Mouse (Mus musculus) yolk sac, embryonic 10.5 days (tissue): ENCODE results near the gene Trmt44.
A peak's percentile ranks its signal among the peaks of the same experiment; 100 is the strongest.

Source experiments
- DNase-seq: peaks from one replicate; pipeline ENCODE4 v3.0.0-alpha.2; 2017; ENCODE audit warnings: low spot score

Trmt44 gene

DNA sequence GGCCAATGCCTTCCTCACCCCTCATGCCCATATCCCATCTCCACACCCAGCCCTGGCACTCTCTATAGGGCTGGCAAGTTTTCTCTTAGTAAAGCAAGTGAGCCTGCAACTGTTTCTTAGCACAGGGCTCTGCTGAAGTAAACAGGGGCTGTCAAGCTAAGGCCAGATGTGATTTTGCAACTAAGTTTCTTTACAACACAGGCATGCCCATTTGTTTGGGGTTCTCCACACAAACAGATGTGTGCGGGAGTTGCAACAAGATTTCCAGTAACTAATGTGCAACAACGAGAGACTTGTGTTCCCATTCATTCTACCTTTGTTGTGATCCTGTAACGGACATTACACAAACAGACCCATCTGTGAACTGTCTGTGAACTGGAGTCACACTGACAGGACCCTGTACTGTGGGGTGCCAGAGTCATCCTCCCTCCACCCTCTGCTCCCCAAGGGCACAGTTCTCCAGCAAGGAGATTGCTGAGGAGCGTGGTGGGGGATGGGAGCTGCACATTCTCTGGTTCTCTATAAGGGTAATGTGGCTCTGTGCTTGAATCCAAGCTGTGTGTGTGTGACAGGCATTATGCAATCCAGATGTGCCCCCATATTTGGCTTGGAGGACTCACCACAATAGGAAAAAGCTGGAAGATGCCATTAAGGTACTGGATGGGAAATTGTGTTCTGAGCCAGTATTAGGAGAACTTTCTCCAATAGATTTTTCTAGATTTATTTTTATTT lies 33.6 kb downstream of the Trmt44 start:
- no peak for DNase-seq

DNA sequence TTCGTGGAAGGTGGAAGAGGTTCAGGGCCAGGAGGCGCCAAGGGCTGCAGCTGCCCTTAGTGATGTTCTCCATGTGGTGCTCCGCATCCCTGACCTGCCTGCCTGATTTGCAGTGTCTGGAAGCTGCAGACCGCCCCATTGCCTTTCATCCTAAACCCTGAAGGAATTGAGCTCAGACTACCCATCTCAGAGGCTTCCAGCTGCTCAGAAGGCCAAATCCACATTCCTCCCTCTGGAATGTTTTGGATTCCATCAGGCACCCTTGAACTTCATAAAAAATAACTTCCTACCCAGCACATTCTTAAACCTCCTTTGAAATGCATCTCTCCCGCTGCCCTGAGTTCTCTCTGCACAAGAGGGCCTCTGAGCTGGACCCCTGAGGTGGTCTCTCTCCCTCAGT lies 34.3 kb downstream of the Trmt44 start:
- peak; percentile 40 for DNase-seq

DNA sequence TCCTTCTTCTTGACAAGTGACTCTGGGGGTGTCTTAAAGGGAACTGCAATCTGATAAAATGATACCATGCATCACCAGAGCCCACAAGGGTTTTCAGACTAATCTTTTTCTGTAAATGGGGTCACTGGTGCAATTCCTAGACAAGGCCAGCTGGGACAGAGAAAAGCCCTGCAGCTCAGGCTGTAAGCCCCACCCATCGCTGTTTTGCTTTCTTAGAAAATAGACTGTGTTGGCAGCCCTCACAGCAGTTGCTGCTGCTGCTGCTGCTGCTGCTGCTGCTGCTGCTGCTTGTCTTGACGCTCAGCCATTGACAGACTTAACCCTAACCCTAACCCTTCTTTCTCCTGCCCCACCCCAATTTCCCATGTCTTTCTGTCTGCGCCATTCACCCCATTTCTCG lies 35.3 kb downstream of the Trmt44 start:
- no peak for DNase-seq

DNA sequence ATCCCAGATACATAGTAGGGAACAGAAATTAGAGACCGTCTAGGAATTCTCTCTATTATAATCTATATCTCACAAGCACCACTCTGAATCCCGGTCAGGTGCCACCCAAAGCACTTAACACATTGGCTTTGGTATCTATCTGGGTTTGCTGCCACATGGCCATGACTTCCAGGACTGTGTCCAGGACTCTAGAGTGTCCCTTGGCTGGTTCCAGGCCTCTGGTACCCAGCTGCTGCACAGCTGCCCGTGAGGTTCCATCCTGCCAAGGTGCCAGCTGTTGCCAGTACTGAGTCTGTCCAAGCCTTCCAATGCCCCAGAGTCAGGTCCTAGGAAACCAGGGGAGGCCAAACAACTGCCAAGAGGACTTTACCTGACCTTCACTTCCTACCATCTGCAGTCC lies 36.8 kb downstream of the Trmt44 start:
- no peak for DNase-seq

DNA sequence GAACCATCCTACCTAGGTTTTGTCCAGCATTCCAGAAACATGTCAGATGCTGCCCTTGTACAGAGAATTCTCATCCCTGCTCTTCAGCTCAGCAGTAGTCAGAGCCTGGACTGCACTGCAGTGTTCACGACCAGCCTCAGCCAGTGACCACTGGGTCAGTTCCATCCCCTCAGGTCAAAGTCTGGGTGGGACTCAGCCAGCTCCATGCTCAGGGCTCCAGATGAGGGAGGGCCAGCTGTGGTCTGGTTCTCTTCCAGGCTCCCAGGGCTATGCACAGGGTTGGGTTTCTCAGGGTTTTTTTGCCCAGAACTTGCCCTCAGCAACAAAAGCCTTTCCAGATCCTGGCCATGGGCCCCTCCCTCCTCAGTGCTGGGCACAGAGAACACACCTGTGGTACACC lies 37.4 kb downstream of the Trmt44 start:
- no peak for DNase-seq

DNA sequence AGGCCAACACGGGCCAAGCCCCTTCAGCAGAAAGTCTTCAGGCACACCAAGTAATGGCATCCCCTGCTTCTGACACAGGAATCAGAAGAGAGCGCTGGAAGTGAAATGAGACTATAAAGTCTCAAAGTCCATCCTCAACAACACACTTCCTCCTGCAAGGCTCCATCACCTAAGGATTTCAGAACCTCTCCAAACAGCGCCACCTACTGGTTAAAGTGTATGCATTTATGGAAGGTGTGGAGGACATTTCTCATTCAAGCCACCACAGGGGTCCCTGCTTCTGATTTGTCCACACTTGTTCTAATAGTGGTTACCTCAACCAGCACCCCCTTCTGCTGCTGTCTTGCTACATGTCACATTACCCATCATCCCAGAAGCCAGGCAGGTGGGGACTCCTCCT lies 38.6 kb downstream of the Trmt44 start:
- DNase-seq: no peak

DNA sequence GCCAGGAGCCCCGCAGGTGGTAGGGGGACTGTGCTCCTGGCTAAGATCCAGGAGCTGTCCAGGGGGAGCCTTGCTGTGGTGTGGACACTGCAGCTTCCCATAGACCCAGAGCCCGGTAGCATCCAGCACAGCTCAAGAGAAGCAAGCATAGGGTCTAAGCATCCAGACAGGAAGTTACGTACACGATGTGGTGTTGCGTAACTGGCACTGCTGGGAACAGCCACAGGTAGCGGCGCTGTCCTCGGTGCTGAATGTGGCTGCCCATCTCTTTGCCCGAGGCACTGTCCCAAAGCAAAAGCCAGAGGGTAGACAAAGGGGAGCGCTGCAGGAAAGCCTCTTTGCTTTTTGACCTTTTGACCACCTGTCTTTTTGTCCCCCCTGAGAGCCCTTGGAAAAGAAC lies 43.3 kb downstream of the Trmt44 start:
- DNase-seq: peak; percentile 40

DNA sequence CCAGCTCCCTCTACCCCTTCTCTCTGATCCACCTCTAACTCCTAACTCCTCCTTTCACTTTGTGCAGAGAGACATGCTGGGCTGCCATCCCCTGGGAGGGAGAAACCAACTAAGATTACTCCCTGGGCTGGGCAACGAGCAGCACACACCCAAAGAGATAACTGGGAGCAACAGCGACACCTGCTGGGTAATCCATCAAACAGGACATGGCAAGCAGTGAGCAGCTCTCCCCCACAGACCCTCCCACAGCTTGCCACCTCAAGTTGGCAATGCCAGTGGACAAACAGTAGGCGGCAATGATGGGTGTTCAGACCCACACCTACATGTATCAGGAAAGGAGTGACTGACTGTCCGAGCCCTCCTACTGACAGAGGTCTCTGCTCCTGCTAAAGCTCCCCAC lies 44.4 kb downstream of the Trmt44 start:
- peak; percentile 22 for DNase-seq

DNA sequence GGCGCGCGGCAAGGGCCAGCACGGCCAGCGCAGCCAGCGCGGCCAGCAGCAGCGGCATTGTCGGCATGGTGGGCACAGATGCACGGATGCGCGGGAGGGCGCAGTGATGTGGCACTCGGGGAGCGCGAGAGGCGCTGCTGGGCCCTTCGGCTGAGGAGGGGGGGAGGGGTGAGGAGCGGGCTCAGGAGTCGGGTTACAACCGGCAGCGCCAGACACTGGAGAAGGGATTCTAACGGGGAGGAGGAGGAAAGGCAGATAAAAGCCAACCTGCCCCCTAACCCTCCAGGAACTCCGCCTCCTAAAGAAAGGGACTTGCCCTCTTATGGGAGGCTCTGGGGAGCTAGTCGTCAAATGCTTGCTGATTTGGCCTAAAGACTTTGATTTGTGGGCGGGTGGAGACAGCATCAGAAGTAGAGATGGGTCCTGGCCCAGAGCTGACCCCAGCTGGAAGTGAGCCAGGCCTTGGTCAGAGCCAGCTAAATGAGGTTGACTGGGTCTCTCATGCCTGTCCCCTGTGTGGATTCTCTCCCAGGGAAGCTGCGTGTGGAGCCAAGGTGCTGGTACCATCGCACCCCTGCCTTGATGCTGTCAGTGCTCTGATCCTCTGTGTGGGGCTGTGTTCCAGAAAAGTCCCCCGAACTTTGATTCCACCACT lies 49.3 kb downstream of the Trmt44 start, which contains the start of gene Cpz:
TSS of gene Cpz (minus strand) at position 230 of the 655 bp plus-strand sequence.
- DNase-seq: peak; percentile 87

DNA sequence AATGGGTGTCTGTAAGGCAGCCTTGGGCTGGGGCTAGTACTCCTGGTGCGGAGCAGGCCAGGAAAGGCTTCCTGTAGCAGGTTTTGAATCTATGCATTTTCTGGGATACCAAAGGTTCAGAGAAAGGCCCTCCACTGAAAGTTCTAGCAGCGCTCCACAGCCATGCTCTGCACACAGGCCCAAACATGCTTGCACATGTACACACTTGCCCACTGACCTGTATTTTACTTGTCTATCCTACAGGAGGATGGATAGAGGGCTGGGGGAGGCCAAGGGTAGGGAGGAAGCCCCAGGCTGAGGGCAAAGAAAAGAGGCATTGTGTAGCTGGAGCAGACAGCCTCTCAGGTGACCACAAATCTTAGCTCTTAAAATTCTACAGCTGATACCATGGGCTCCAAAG lies 50.5 kb downstream of the Trmt44 start:
- no peak for DNase-seq

DNA sequence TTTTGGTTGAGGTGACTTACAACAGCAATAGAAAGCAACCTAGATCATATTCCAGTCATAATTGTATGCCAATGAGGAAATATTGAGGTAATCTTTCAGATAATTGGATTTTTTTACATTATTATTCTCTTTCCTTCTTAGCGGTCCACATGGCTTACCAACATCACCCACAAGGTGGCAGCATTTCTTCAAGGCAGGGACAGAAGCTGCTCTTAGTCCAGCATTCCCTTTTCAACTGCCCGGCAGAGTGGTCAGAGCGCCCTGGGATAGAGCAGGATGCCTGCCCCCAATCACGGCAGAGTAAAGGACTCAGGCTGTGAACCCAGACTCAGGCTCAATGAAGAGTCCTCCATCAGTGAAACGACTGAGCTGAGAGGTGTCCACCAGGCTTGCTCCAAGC lies 51.1 kb downstream of the Trmt44 start:
- DNase-seq: peak; percentile 56

DNA sequence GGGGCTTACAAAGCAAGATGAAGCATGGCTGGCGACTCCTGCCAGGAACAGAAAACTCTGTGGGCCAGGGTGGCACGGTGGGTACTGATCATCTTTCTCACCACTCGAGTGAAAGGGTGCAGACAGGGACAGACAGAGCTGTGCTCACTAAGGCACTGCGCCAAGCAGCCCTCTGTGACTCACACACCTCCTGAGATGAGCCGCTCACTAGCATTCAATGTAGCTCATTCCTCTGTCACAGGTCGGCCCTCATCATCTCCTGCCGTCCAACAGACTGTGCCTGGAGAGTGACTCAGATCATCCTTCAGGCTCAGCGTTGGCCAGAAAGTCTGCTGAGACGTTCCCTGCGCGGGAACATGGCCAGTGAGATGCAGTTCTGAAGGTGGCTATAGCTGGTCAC lies 58.1 kb downstream of the Trmt44 start:
- no peak for DNase-seq

DNA sequence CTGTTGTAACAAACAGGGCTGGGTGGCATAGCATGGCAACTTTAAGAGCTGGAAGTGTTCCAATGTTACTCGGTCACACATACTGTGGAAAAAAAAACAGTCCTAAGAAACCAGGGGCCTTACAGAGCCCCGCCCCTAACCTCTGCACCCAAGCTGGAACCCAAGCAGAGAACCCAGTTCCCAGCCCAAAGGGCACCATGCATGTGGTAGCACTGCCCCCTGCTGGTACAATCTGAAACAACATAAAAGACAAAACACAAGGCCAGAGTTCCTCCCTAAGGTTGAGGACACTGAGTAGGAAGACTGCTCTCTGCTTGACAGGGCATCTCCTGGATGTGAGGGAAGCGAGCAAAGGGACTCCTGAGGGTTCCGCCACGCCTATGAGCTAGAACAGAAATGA lies 64.3 kb downstream of the Trmt44 start:
- peak; percentile 53 for DNase-seq
